Mouse (Mus musculus) cerebellum, postnatal 36 days (tissue): ENCODE results near the gene Rhox4a.
"Not testable (repeated sequence)": the region's sequence is repeated elsewhere in the genome, so short reads cannot be mapped to it uniquely, and the experiment has no call there.

Source experiments
- DNase-seq, 2 experiments: peaks; one replicate each; pipeline ENCODE4 v3.0.0; 2021 to 2022; ENCODE audit warnings: mixed read lengths in 2 of 2

Rhox4a gene

GRCm38 (mm10) chrX:37265038-37265437, at the start of gene Rhox4a:
TSS of gene Rhox4a (plus strand) at chrX:37265338.
- DNase-seq, result not testable (repeated sequence)

DNA sequence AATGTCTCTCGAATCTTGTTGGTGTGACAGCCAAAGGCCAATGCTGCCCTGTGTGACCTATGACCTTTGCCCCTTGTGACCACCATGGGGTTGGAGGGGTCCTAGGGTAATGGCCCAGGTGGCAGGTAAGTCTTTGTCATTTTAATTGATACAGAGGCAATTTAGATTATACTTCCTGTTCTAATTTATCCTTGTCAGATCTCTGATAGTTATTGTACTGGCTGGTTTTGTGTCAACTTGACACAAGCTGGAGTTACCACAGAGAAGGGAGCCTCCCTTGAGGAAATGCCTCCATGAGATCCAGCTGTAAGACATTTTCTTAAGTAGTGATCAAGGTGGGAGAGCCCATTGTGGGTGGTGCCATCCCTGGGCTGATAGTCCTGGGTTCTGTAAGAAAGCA, 43.0 kb upstream of the Rhox4a start, which contains the start of gene Rhox1:
Rhox1 (minus strand) TSS at position 101 of the 400 bp plus-strand sequence.
- DNase-seq, result not testable (repeated sequence)

DNA sequence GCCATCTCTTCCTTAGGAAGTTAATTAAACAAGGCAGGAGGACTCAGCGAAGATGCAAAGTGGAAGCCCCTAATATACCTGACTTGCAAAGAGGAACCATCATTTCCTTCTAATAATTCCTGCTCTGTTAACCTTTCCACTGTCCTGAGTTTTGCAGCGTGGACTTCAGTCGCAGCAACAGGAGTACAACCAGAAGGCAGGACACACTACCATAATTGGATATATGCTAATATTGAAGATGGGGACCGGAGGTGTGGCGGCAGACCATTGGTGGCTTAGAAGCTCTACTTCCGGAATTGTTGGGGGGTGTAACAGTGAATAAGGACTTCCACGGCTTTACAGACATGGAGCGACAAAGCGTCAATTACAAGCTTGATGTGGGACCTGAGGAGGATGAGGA, 20.5 kb upstream of the Rhox4a start, which contains the start of gene Rhox2a:
Rhox2a (plus strand) TSS at position 301 of the 400 bp plus-strand sequence.
- not testable (repeated sequence) for DNase-seq

DNA sequence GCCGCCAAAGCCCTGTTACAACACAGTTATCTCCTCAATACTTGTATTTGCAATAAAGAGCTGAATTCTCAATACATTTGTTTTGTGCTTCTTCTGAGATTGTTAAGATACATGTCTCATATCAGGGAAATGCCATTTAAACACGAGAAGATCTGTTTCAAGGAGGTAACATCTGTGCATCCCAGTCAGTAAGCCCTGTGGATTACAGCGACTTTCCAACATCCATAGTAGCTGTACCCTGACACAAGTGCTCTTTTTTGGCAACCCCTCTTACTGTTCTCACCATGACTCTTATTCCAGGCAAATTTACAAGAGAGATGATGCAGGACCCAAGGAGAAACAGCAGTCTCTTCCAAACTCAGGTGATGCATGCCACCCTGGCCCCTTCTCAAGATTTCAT, 15.5 kb upstream of the Rhox4a start, which contains the start of gene Rhox3a:
Rhox3a (plus strand) TSS at position 301 of the 400 bp plus-strand sequence.
- DNase-seq, result not testable (repeated sequence)
